Mouse (Mus musculus) CD4-positive naive resting alpha-beta T cell, adult 57 days (primary cell): ENCODE measurements around the gene Tfpi2. TPM values are rescaled to one million over a fixed set of nuclear protein-coding genes. Genes with fewer than 3 reads are reported as not detected.

Experiments used
- total RNA-seq: library from RNA; stranded (reverse); gene quantifications from one replicate; pipeline ENCODE4 v1.2.4, GENCODE M21; 2023

Gene Tfpi2
- total RNA-seq: not detected

GRCm38 (mm10) chr6:3988750-3989149, at the start of gene Tfpi2:
Tfpi2 (minus strand) TSS chr6:3988919.

GRCm38 (mm10) chr6:4003890-4004306, 15.2 kb upstream of the Tfpi2 start, which contains the start of gene Gng11:
Gng11 (plus strand) TSS chr6:4003904.

GRCm38 (mm10) chr6:3993492-3993891, 4.8 kb upstream of the Tfpi2 start, which contains the start of gene Gngt1:
Gngt1 (plus strand) TSS chr6:3993792.

Other genes starting within 250 kb of the Tfpi2 start
- not detected for gene Calcr, start 224.2 kb downstream of the Tfpi2 start, total RNA-seq
- gene Gngt1, start 4.9 kb upstream of the Tfpi2 start, total RNA-seq: not detected
- 1.3 TPM for gene Gng11, start 15.0 kb upstream of the Tfpi2 start, total RNA-seq
- gene Bet1, start 98.1 kb upstream of the Tfpi2 start, total RNA-seq: 10.7 TPM